Mouse (Mus musculus) forebrain, embryonic 13.5 days (tissue): ENCODE measurements at regions not wholly inside any gene's neighbourhood (a gene's known extent, or its start where the extent isn't known, plus 50 kb on each side); places are given as distances from the start of the nearest gene placed in this dataset.

Experiments
- ATAC-seq: fragments of 200-750 bp; cut with Nextera tagmentation; 2 replicates; pipeline ENCODE4 v1.8.0; 2017
- H3K27ac ChIP-seq: fragments of 300-500 bp; sonication (generic); 2 replicates; pipeline ENCODE4 v1.5.1; 2015; ENCODE audit warnings: inconsistent platforms, mild to moderate bottlenecking, moderate library complexity
- H3K27me3 ChIP-seq: fragments of 300-500 bp; sonication (generic); 2 replicates; pipeline ENCODE4 v1.6.1; 2015; ENCODE audit warnings: mild to moderate bottlenecking, inconsistent platforms
- H3K36me3 ChIP-seq: fragments of 300-500 bp; sonication (generic); 2 replicates; pipeline ENCODE4 v1.6.1; 2015; ENCODE audit warnings: mild to moderate bottlenecking, inconsistent platforms; ENCODE audit not compliant: poor library complexity, severe bottlenecking
- H3K4me1 ChIP-seq: fragments of 300-500 bp; sonication (generic); 2 replicates; pipeline ENCODE4 v1.6.1; 2015; ENCODE audit warnings: inconsistent platforms
- H3K4me2 ChIP-seq: fragments of 300-500 bp; sonication (generic); 2 replicates; pipeline ENCODE4 v1.6.1; 2015; ENCODE audit warnings: inconsistent platforms, mild to moderate bottlenecking, moderate library complexity
- H3K4me3 ChIP-seq: fragments of 300-500 bp; sonication (generic); 2 replicates; pipeline ENCODE4 v1.5.1; 2015; ENCODE audit warnings: mild to moderate bottlenecking, inconsistent platforms
- H3K9ac ChIP-seq: fragments of 300-500 bp; sonication (generic); 2 replicates; pipeline ENCODE4 v1.6.1; 2015; ENCODE audit warnings: mild to moderate bottlenecking, inconsistent platforms
- H3K9me3 ChIP-seq: fragments of 300-500 bp; sonication (generic); replicated peaks from 2 replicates; pipeline ENCODE4 v1.6.1; 2016; ENCODE audit warnings: inconsistent platforms
- WGBS: fragments of 180-500 bp; shearing (Covaris S2); methylation state at CpG from one replicate; pipeline ENCODE4 v1.1.7; 2015; 5-methylcytosine and 5-hydroxymethylcytosine counted together

GRCm38 (mm10) chr15:44288181-44288580 is 4154.0 kb downstream of the 9330182O14Rik start:
- H3K4me1 ChIP-seq: no peaks in the 10 kb centered on the region
- no peak overlapping the region for H3K4me2 ChIP-seq
- no peak overlapping the region for H3K27ac ChIP-seq
- H3K36me3 ChIP-seq: no peaks in the 10 kb centered on the region
- H3K9me3 ChIP-seq: no peaks in the 10 kb centered on the region
- ATAC-seq: no peak; the same call in 1 of the 2 replicates
- H3K4me3 ChIP-seq: no peak overlapping the region
- no peak overlapping the region for H3K9ac ChIP-seq
- whole genome bisulfite sequencing: 56% methylated on average over 1 of the region's 1 CpGs
- no peaks in the 10 kb centered on the region for H3K27me3 ChIP-seq

GRCm38 (mm10) chr15:44288704-44289103 is 4154.5 kb downstream of the 9330182O14Rik start:
- H3K4me2 ChIP-seq: no peak overlapping the region
- ATAC-seq: peak; percentile 78
- no peaks in the 10 kb centered on the region for H3K4me1 ChIP-seq
- no peaks in the 10 kb centered on the region for H3K9me3 ChIP-seq
- H3K27ac ChIP-seq: no peak overlapping the region
- H3K27me3 ChIP-seq: no peaks in the 10 kb centered on the region
- H3K4me3 ChIP-seq: no peak overlapping the region
- WGBS: 47% methylated on average over 4 of the region's 4 CpGs
- H3K9ac ChIP-seq: no peak overlapping the region
- no peaks in the 10 kb centered on the region for H3K36me3 ChIP-seq

GRCm38 (mm10) chr15:44301491-44301890 is 4167.3 kb downstream of the 9330182O14Rik start:
- ATAC-seq: 0 out of 2 replicates have a peak, but pooled peaks have one; percentile 33
- Histone ChIP-seq H3K4me1 (no peaks in the 10 kb centered on the region), H3K27ac (no peak overlapping the region), H3K9ac (no peak overlapping the region), H3K4me2 (no peak overlapping the region), H3K36me3 (no peaks in the 10 kb centered on the region), H3K9me3 (no peaks in the 10 kb centered on the region), H3K4me3 (no peak overlapping the region), H3K27me3 (no peaks in the 10 kb centered on the region)
- 54% methylated on average over 3 of the region's 3 CpGs for WGBS

GRCm38 (mm10) chr15:44310888-44311287 is 4176.7 kb downstream of the 9330182O14Rik start:
- H3K27me3 ChIP-seq: no peaks in the 10 kb centered on the region
- ATAC-seq: no peak
- H3K9ac ChIP-seq: no peak overlapping the region
- H3K27ac ChIP-seq: no peak overlapping the region
- H3K36me3 ChIP-seq: no peaks in the 10 kb centered on the region
- WGBS: 82% methylated on average over 5 of the region's 5 CpGs
- no peak overlapping the region for H3K4me2 ChIP-seq
- no peak overlapping the region for H3K4me3 ChIP-seq
- no peaks in the 10 kb centered on the region for H3K9me3 ChIP-seq
- H3K4me1 ChIP-seq: 0 out of 2 replicates have a peak, but pooled peaks cover 3% of the 10 kb centered on the region

- no peak overlapping the region for H3K4me2 ChIP-seq
- no peaks in the 10 kb centered on the region for H3K27me3 ChIP-seq
- no peaks in the 10 kb centered on the region for H3K9me3 ChIP-seq
- 51% methylated on average over 2 of the region's 2 CpGs for WGBS
- H3K9ac ChIP-seq: no peak overlapping the region
- ATAC-seq: peak; percentile 71; the same call in 1 of the 2 replicates
- H3K4me3 ChIP-seq: no peak overlapping the region
- H3K36me3 ChIP-seq: no peaks in the 10 kb centered on the region
- 0 out of 2 replicates have a peak, but pooled peaks cover 3% of the 10 kb centered on the region for H3K4me1 ChIP-seq
- H3K27ac ChIP-seq: no peak overlapping the region
These were observed 4179.1 kb downstream of the 9330182O14Rik start for GRCm38 (mm10) chr15:44313294-44313693.
